Mouse (Mus musculus): Measurements from ENCODE around the gene Asz1. TPM values are rescaled to one million over a fixed set of nuclear protein-coding genes. Genes with fewer than 3 reads are reported as not detected.

The Asz1 gene
- total RNA-seq, 2 experiments from 2014 or later, result not detected

DNA sequence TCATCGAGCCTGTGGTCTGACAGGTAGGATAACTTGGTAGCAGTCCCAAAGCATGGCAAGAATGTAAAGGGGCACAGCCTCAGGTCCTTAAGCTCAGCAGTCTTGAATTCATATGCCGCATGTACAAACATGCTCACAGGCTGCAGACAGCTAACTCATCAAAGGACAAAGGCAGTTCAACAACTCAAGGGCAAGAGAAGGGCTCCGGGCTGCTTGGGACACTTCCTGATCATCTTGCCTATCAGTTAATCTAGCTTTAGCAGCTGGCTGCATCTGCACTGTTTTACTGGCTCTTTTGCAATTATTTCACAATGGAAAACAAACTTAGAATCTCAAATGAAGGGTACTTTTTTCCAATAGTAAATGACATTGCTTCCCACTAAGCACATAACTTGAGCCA, 101.5 kb downstream of the Asz1 start:
- no peak for DNase-seq

GRCm38 (mm10) chr6:18002065-18002464, 106.8 kb downstream of the Asz1 start:
- no peak for DNase-seq

Other genes with a start within 250 kb of the Asz1 start
- gene Wnt2, start 78.5 kb downstream of the Asz1 start, total RNA-seq (2021), result 1 to 10 TPM in 1 of 2 experiments, under 1 TPM in 1; 0.65 to 1.1 TPM
- under 1 TPM; 0.17 to 0.51 TPM for gene Cftr, start 61.6 kb upstream of the Asz1 start, total RNA-seq (2021)